Mouse (Mus musculus) liver, embryonic 13.5 days (tissue): ENCODE measurements around the gene Sox21. TPM values are rescaled to one million over a fixed set of nuclear protein-coding genes. Genes with fewer than 3 reads are reported as not detected.
A peak's percentile ranks its signal among the peaks of the same experiment; 100 is the strongest.

Experiments
- ATAC-seq: fragments of 200-750 bp; cut with Nextera tagmentation; 2 replicates; pipeline ENCODE4 v1.8.0; 2017; ENCODE audit warnings: low read depth, mild to moderate bottlenecking, moderate number of reproducible peaks, moderate library complexity
- DNase-seq: peaks from one replicate; pipeline ENCODE4 v3.0.0; 2022
- H3K27ac ChIP-seq: fragments of 300-500 bp; sonication (generic); 2 replicates; pipeline ENCODE4 v1.5.1; 2015; ENCODE audit warnings: moderate library complexity, mild to moderate bottlenecking, inconsistent platforms
- H3K27me3 ChIP-seq: fragments of 300-500 bp; sonication (generic); 2 replicates; pipeline ENCODE4 v1.6.1; 2015; ENCODE audit warnings: mild to moderate bottlenecking, inconsistent platforms
- H3K36me3 ChIP-seq: fragments of 300-500 bp; sonication (generic); 2 replicates; pipeline ENCODE4 v1.6.1; 2015; ENCODE audit warnings: mild to moderate bottlenecking, inconsistent platforms
- H3K4me1 ChIP-seq: fragments of 300-500 bp; sonication (generic); replicated peaks from 2 replicates; pipeline ENCODE4 v1.6.1; 2015; ENCODE audit warnings: inconsistent platforms
- H3K4me2 ChIP-seq: fragments of 300-500 bp; sonication (generic); 2 replicates; pipeline ENCODE4 v1.6.1; 2015; ENCODE audit warnings: inconsistent platforms, mild to moderate bottlenecking, moderate library complexity
- H3K4me3 ChIP-seq: fragments of 300-500 bp; sonication (generic); replicated peaks from 2 replicates; pipeline ENCODE4 v1.5.1; 2015; ENCODE audit warnings: mild to moderate bottlenecking, inconsistent platforms
- H3K9ac ChIP-seq: fragments of 300-500 bp; sonication (generic); 2 replicates; pipeline ENCODE4 v1.6.1; 2015; ENCODE audit warnings: mild to moderate bottlenecking, inconsistent platforms
- H3K9me3 ChIP-seq: fragments of 300-500 bp; sonication (generic); replicated peaks from 2 replicates; pipeline ENCODE4 v1.6.1; 2016; ENCODE audit warnings: inconsistent platforms
- WGBS: fragments of 180-500 bp; shearing (Covaris S2); methylation state at CpG from one replicate; pipeline ENCODE4 v1.1.7; 2015; ENCODE audit not compliant: insufficient replicate concordance; 5-methylcytosine and 5-hydroxymethylcytosine counted together
- polyA plus RNA-seq: library from polyadenylated mRNA; unstranded; fragments of >200 nt; fragmentation: Nextera tagmentation; extraction: Ambion mirVana; gene quantifications from 2 replicates; pipeline ENCODE4 v1.2.1, GENCODE M21; 2015

Sox21 gene
- polyA plus RNA-seq, 1 experiment from 2014 or later: not detected

DNA sequence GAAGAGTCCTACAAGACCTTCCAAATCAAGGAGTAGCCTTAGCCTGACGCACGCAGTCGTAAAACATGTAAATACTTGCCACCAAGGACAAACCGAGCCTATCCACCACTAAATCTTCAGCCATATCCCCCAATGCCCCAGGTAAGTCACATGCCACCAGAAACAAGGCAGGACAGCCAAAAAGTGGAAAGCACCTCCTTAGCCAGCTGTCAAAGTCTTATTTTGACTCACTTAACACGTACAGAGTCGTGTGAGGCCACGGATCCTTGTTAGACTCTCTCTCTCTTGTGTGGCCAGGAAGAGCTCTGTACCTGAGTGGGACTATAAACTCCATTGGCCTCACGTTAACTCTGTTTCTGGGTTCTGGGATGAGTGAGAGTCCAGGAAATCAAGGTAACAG, 20.0 kb downstream of the Sox21 start:
- no peak overlapping the region for H3K9ac ChIP-seq
- ATAC-seq (no peak), DNase-seq (no peak)
- H3K4me1 ChIP-seq: no peaks in the 10 kb centered on the region
- 66% methylated on average over 8 of the region's 8 CpGs for WGBS
- H3K4me3 ChIP-seq: no peak overlapping the region
- no peaks in the 10 kb centered on the region for H3K9me3 ChIP-seq
- H3K36me3 ChIP-seq: no peaks in the 10 kb centered on the region
- 0 out of 2 replicates have a peak, but pooled peaks cover 7% of the 10 kb centered on the region for H3K27me3 ChIP-seq
- no peak overlapping the region for H3K27ac ChIP-seq
- no peak overlapping the region for H3K4me2 ChIP-seq

DNA sequence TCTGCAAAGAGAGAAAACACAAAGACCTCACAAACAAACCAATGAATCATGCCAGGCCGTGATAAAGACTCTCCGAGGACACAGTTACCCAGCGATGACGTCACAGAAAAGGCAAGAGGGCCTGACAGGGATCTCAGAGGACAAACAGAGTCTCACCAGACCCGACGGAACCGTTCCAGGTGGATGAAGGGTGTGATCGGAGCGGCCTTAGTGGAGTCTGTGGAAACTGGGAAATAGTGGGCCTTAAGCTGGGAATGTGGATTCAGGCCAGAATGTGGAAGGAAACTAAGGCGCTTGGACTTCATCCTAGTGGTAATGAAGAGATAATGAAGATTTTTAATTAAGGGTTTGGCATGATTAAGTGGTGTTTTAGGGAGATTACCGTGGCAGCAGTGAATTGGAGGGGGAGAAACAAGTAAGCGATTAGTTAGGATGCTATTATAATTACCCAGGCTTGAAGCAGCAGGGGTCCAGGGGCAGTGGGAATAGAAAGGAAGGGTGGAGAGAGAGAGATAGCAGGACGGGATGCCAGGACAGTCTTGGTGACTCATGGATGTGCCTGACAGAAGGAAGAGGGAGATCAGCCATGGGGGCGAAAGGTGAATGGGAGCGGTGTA, 24.5 kb downstream of the Sox21 start:
- Histone ChIP-seq H3K27ac (no peak overlapping the region), H3K9ac (no peak overlapping the region), H3K27me3 (peaks cover 7% of the 10 kb centered on the region; the same call in 1 of the 2 replicates), H3K4me1 (no peaks in the 10 kb centered on the region), H3K4me3 (no peak overlapping the region), H3K4me2 (no peak overlapping the region), H3K36me3 (no peaks in the 10 kb centered on the region), H3K9me3 (no peaks in the 10 kb centered on the region)
- DNase-seq (no peak), ATAC-seq (no peak)
- WGBS: 58% methylated on average over 15 of the region's 15 CpGs

GRCm38 (mm10) chr14:118209642-118210041, 27.2 kb downstream of the Sox21 start:
- no peaks in the 10 kb centered on the region; the same call in 1 of the 2 replicates for H3K27me3 ChIP-seq
- H3K4me2 ChIP-seq: no peak overlapping the region
- no peaks in the 10 kb centered on the region for H3K36me3 ChIP-seq
- 19% methylated on average over 5 of the region's 5 CpGs for WGBS
- no peaks in the 10 kb centered on the region for H3K4me1 ChIP-seq
- no peak overlapping the region for H3K9ac ChIP-seq
- H3K4me3 ChIP-seq: no peak overlapping the region
- no peaks in the 10 kb centered on the region for H3K9me3 ChIP-seq
- H3K27ac ChIP-seq: no peak overlapping the region
- DNase-seq (no peak), ATAC-seq (no peak)

GRCm38 (mm10) chr14:118207347-118207746, 29.5 kb downstream of the Sox21 start:
- no peak overlapping the region for H3K4me2 ChIP-seq
- DNase-seq (no peak), ATAC-seq (no peak)
- H3K27me3 ChIP-seq: no peaks in the 10 kb centered on the region; the same call in 1 of the 2 replicates
- no peak overlapping the region for H3K27ac ChIP-seq
- 65% methylated on average over 3 of the region's 3 CpGs for WGBS
- H3K36me3 ChIP-seq: no peaks in the 10 kb centered on the region
- H3K4me1 ChIP-seq: no peaks in the 10 kb centered on the region
- H3K9ac ChIP-seq: no peak overlapping the region
- H3K4me3 ChIP-seq: no peak overlapping the region
- no peaks in the 10 kb centered on the region for H3K9me3 ChIP-seq

- WGBS: 59% methylated on average over 7 of the region's 7 CpGs
- Histone ChIP-seq H3K27me3 (no peaks in the 10 kb centered on the region), H3K4me2 (no peak overlapping the region), H3K9me3 (no peaks in the 10 kb centered on the region), H3K4me3 (no peak overlapping the region), H3K4me1 (no peaks in the 10 kb centered on the region), H3K9ac (no peak overlapping the region), H3K27ac (no peak overlapping the region), H3K36me3 (no peaks in the 10 kb centered on the region)
- DNase-seq: no peak
- no peak for ATAC-seq
These were observed 33.8 kb downstream of the Sox21 start for GRCm38 (mm10) chr14:118203031-118203430.

GRCm38 (mm10) chr14:118202006-118202405, 34.8 kb downstream of the Sox21 start:
- 64% methylated on average over 5 of the region's 5 CpGs for WGBS
- H3K9me3 ChIP-seq: no peaks in the 10 kb centered on the region
- no peak overlapping the region for H3K4me3 ChIP-seq
- ATAC-seq (no peak), DNase-seq (no peak)
- no peak overlapping the region for H3K9ac ChIP-seq
- H3K4me1 ChIP-seq: no peaks in the 10 kb centered on the region
- H3K27ac ChIP-seq: no peak overlapping the region
- no peaks in the 10 kb centered on the region for H3K27me3 ChIP-seq
- H3K36me3 ChIP-seq: no peaks in the 10 kb centered on the region
- H3K4me2 ChIP-seq: no peak overlapping the region

DNA sequence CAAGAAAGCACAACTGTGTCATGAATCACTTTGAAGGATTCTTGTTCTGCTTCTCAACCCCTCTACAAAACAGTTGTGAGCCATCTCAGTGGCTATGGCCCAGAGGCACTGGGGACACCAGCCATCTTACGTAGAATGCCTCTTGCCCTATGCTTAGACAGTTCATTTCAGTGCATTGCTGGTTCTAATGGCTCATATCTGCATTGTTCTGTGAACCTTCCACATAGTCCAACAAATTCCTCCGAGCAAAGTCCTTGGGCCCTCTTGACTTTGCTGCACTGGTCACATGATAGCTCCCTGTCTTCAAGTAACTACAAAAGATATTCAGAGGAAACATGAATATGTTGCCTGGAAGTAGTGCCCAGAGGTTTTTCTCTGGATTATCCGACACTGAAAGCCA, 36.1 kb downstream of the Sox21 start:
- 78% methylated on average over 3 of the region's 3 CpGs for WGBS
- Histone ChIP-seq H3K4me1 (no peaks in the 10 kb centered on the region), H3K27me3 (no peaks in the 10 kb centered on the region), H3K4me2 (no peak overlapping the region), H3K9me3 (no peaks in the 10 kb centered on the region), H3K27ac (no peak overlapping the region), H3K4me3 (no peak overlapping the region), H3K9ac (no peak overlapping the region), H3K36me3 (no peaks in the 10 kb centered on the region)
- no peak for DNase-seq
- no peak for ATAC-seq

GRCm38 (mm10) chr14:118197063-118197462, 39.8 kb downstream of the Sox21 start:
- no peak overlapping the region for H3K9ac ChIP-seq
- H3K4me2 ChIP-seq: no peak overlapping the region
- WGBS: 47% methylated on average over 12 of the region's 12 CpGs
- no peak overlapping the region for H3K4me3 ChIP-seq
- H3K4me1 ChIP-seq: peaks cover 13% of the 10 kb centered on the region
- no peak overlapping the region for H3K27ac ChIP-seq
- 0 out of 2 replicates have a peak, but pooled peaks cover 3% of the 10 kb centered on the region for H3K27me3 ChIP-seq
- no peaks in the 10 kb centered on the region for H3K9me3 ChIP-seq
- H3K36me3 ChIP-seq: no peaks in the 10 kb centered on the region
- DNase-seq (no peak), ATAC-seq (no peak)

- 29% methylated on average over 13 of the region's 13 CpGs for WGBS
- ATAC-seq: peak; percentile 71; the same call in 1 of the 2 replicates
- peak; percentile 38 for DNase-seq
These were observed 42.5 kb downstream of the Sox21 start for GRCm38 (mm10) chr14:118194219-118194914.

GRCm38 (mm10) chr14:118193663-118194062, 43.2 kb downstream of the Sox21 start:
- Histone ChIP-seq H3K9me3 (no peaks in the 10 kb centered on the region), H3K27ac (no peak overlapping the region), H3K4me1 (peaks cover 13% of the 10 kb centered on the region), H3K36me3 (no peaks in the 10 kb centered on the region), H3K4me3 (no peak overlapping the region), H3K4me2 (peak overlapping the region; percentile 30; the same call in 1 of the 2 replicates), H3K27me3 (0 out of 2 replicates have a peak, but pooled peaks cover 3% of the 10 kb centered on the region), H3K9ac (no peak overlapping the region)
- no peak for ATAC-seq
- no peak for DNase-seq
- WGBS: 43% methylated on average over 10 of the region's 10 CpGs

More at GRCm38 (mm10) chr14:118194219-118194914, 42.5 kb downstream of the Sox21 start:
- Histone ChIP-seq H3K27ac (peak overlapping the region; percentile 2; the same call in 1 of the 2 replicates), H3K27me3 (0 out of 2 replicates have a peak, but pooled peaks cover 3% of the 10 kb centered on the region), H3K4me3 (no peak overlapping the region), H3K9ac (no peak overlapping the region), H3K36me3 (no peaks in the 10 kb centered on the region), H3K4me2 (peak overlapping the region; percentile 30), H3K9me3 (no peaks in the 10 kb centered on the region), H3K4me1 (peaks cover 13% of the 10 kb centered on the region)

GRCm38 (mm10) chr14:118193001-118193628, 43.7 kb downstream of the Sox21 start:
- Histone ChIP-seq H3K4me2 (no peak overlapping the region), H3K9me3 (no peaks in the 10 kb centered on the region), H3K9ac (no peak overlapping the region), H3K4me3 (no peak overlapping the region), H3K27me3 (0 out of 2 replicates have a peak, but pooled peaks cover 3% of the 10 kb centered on the region), H3K27ac (no peak overlapping the region), H3K4me1 (peaks cover 13% of the 10 kb centered on the region), H3K36me3 (no peaks in the 10 kb centered on the region)
- 41% methylated on average over 10 of the region's 10 CpGs for whole genome bisulfite sequencing
- no peak for DNase-seq
- ATAC-seq: 0 out of 2 replicates have a peak, but pooled peaks have one; percentile 39
